Mouse (Mus musculus) lung, postnatal 0 days (tissue): ENCODE results near the gene Dnajb5. TPM values are rescaled to one million over a fixed set of nuclear protein-coding genes. Genes with fewer than 3 reads are reported as not detected.

Experiments
- ATAC-seq: fragments of 200-750 bp; cut with Nextera tagmentation; 2 replicates; pipeline ENCODE4 v1.8.0; 2017; ENCODE audit warnings: moderate library complexity
- DNase-seq: peaks from one replicate; pipeline ENCODE4 v3.0.0-alpha.2; 2016; ENCODE audit warnings: low spot score
- H3K27ac ChIP-seq: fragments of 300-500 bp; sonication (generic); 2 replicates; pipeline ENCODE4 v1.5.1; 2014; ENCODE audit warnings: antibody characterized with exemption, mild to moderate bottlenecking, low read length, mixed read lengths
- H3K27me3 ChIP-seq: fragments of 300-500 bp; sonication (generic); replicated peaks from 2 replicates; pipeline ENCODE4 v1.6.1; 2014; ENCODE audit warnings: low read length, mixed read lengths; ENCODE audit not compliant: insufficient read depth
- H3K36me3 ChIP-seq: fragments of 300-500 bp; sonication (generic); 2 replicates; pipeline ENCODE4 v1.6.1; 2014; ENCODE audit warnings: low read length, mixed read lengths; ENCODE audit not compliant: insufficient read depth
- H3K4me1 ChIP-seq: fragments of 300-500 bp; sonication (generic); 2 replicates; pipeline ENCODE4 v1.6.1; 2014; ENCODE audit warnings: antibody characterized with exemption, low read depth, low read length, mixed read lengths; ENCODE audit not compliant: insufficient read depth
- H3K4me2 ChIP-seq: fragments of 300-500 bp; sonication (generic); replicated peaks from 2 replicates; pipeline ENCODE4 v1.6.1; 2014; ENCODE audit warnings: low read depth, mild to moderate bottlenecking, low read length, moderate library complexity, mixed read lengths
- H3K4me3 ChIP-seq: fragments of 300-500 bp; sonication (generic); 2 replicates; pipeline ENCODE4 v1.5.1; 2014; ENCODE audit warnings: low read depth, low read length
- H3K9ac ChIP-seq: fragments of 300-500 bp; sonication (generic); replicated peaks from 2 replicates; pipeline ENCODE4 v1.6.1; 2014; ENCODE audit warnings: low read depth, mild to moderate bottlenecking
- H3K9me3 ChIP-seq: fragments of 300-500 bp; sonication (generic); 2 replicates; pipeline ENCODE4 v1.6.1; 2016; ENCODE audit warnings: low read length, mixed read lengths
- CTCF ChIP-seq: IDR thresholded peaks from 2 replicates; pipeline ENCODE4 v1.5.1; 2016; ENCODE audit warnings: antibody characterized with exemption, mild to moderate bottlenecking
- EP300 ChIP-seq: IDR thresholded peaks from 2 replicates; pipeline ENCODE4 v1.6.1; 2016; ENCODE audit warnings: antibody characterized with exemption, mild to moderate bottlenecking, control low read depth
- WGBS: fragments of 180-500 bp; shearing (Covaris S2); extraction: QIAGEN DNeasy Blood & Tissue Kit; methylation state at CpG from one replicate; pipeline ENCODE4 v1.1.7; 2014; 5-methylcytosine and 5-hydroxymethylcytosine counted together
- polyA plus RNA-seq: library from polyadenylated mRNA; unstranded; fragments of >200 nt; fragmentation: Nextera tagmentation; extraction: Ambion mirVana; gene quantifications from 2 replicates; pipeline ENCODE4 v1.2.1, GENCODE M21; 2015

Dnajb5 gene
- polyA plus RNA-seq, 1 experiment from 2014 or later: 5.7 TPM

DNA sequence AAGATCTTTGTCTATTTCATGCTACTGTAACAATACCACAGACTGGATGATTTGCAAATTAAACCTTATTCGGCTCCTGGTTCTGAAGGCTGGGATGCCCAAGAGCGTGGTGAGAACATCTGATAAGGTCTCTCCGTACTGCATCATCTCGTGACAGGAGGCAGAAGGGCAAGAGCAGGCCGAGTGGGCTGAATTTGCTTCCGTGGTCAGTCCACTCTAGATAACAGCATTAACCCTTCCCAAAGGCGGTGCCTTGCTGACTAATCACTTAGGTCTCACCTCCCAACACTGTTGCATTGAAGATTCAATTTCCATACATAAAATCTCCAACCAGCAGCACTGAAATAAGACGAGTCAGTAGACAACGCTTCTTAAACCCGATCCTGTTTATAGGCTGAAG, 36.2 kb upstream of the Dnajb5 start:
- H3K27ac ChIP-seq: no peak overlapping the region
- no peaks in the 10 kb centered on the region for H3K9me3 ChIP-seq
- no peaks in the 10 kb centered on the region for H3K36me3 ChIP-seq
- no peak overlapping the region for H3K4me2 ChIP-seq
- H3K9ac ChIP-seq: no peak overlapping the region
- WGBS: 38% methylated on average over 10 of the region's 10 CpGs
- peaks cover 29% of the 10 kb centered on the region for H3K27me3 ChIP-seq
- no peak overlapping the region for H3K4me3 ChIP-seq
- TF ChIP-seq EP300 (no peak), CTCF (no peak)
- DNase-seq (no peak), ATAC-seq (no peak)
- H3K4me1 ChIP-seq: no peaks in the 10 kb centered on the region

DNA sequence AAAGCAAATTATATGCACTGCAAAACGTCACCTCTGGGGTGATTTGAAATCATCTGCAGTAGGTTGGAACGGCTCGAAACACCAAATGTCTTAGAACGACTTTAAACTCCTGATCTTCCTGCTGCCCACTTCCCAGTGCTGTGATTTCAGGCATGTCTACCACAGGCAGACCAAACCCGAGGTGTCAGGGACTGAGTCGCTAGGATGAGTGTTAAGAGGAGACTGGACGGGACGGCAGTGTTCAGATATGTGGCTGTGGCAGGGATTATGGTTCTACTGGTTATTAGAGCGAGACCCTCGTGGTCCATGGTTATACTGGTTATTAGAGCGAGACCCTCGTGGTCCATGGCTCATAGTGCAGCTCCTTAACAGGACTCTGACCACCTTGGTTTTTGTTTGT, 34.3 kb upstream of the Dnajb5 start:
- DNase-seq (no peak), ATAC-seq (no peak)
- Histone ChIP-seq H3K4me1 (no peaks in the 10 kb centered on the region), H3K9ac (no peak overlapping the region), H3K36me3 (no peaks in the 10 kb centered on the region), H3K9me3 (no peaks in the 10 kb centered on the region), H3K27me3 (peaks cover 29% of the 10 kb centered on the region), H3K27ac (no peak overlapping the region), H3K4me2 (no peak overlapping the region), H3K4me3 (no peak overlapping the region)
- TF ChIP-seq CTCF (no peak), EP300 (no peak)
- 75% methylated on average over 12 of the region's 12 CpGs for WGBS

DNA sequence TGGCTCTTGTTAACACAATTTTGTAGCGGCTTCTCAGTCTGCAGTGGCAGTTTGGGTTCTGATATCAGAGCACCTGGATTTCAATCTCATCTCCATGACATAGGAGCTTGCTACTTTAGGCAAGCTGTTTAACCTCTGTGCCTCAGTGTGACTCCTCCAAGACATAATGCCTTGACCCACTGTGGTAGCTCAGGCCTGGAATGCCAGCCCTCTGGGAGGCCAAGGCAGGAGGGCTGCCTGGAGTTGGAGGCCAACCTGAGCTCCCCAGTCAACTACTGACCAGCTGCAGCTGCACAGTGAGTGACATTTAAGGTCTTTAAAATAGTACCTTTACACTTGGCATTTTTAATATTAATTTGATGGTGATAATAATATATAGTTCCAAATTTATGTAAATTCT, 33.6 kb upstream of the Dnajb5 start:
- Histone ChIP-seq H3K27me3 (peaks cover 29% of the 10 kb centered on the region), H3K9me3 (no peaks in the 10 kb centered on the region)

DNA sequence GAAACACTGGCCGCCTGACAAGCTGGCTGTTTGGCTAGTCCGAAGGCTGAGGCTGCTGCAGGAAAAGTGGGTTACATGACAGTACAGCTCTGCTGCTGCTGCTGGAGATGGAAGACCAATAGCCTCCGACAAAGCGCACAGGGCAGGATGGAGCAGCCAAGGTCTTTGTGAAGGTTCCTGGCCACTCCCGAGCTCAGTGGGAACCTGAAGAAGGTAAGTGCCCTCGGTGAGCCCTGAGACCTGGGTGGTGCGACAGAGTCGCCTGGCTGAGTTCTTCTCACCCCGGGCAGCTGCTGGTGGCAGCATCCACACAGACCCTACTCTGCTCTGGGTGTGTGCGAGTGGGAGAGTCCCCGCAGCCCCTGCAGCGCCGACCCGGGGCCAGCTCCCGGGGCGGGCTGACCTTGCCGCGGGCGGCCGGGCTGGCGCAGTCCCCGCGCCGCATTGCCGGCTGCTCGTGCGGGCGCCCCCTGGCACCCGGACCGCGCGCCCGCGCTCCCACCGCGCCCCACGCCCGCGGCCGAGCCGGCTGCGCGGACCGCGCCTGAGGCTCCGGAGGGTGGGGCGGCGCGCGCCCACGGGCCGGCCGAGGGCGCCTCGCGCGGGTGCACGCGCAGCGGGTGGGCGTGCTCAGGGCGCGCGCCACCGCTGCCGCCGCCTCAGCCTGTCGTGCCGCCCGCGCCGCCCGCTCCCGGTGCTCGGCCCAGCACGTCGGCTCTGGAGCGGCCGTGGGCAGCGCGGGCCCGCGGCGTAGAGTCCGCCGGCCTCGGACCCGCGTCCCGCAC, 32.8 kb upstream of the Dnajb5 start, which contains the start of gene Phf24:
Phf24 (plus strand) TSS at position 44 of the 785 bp plus-strand sequence.
- no peak for TF ChIP-seq EP300
- TF ChIP-seq CTCF: no peak
- Histone ChIP-seq H3K4me3 (peak within 1 kb of the TSS; percentile 51), H3K9ac (no peak within 1 kb of the TSS; the same call in 1 of the 2 replicates), H3K9me3 (no peaks in the 10 kb centered on the region), H3K4me2 (peak within 1 kb of the TSS; percentile 92), H3K27me3 (peaks cover 29% of the 10 kb centered on the region), H3K27ac (no peak within 1 kb of the TSS), H3K4me1 (no peaks in the 10 kb centered on the region), H3K36me3 (no peaks in the 10 kb centered on the region)
- 1% methylated on average over 32 of the region's 90 CpGs for WGBS
- DNase-seq: peak; percentile 58
- peak; percentile 78 for ATAC-seq

More for the DNA sequence above, 33.6 kb upstream of the Dnajb5 start:
- no peak overlapping the region for H3K4me3 ChIP-seq
- no peak overlapping the region for H3K9ac ChIP-seq
- H3K27ac ChIP-seq: no peak overlapping the region
- no peak overlapping the region for H3K4me2 ChIP-seq
- no peak for TF ChIP-seq EP300
- TF ChIP-seq CTCF: no peak
- no peak for ATAC-seq
- H3K4me1 ChIP-seq: no peaks in the 10 kb centered on the region
- WGBS: 88% methylated on average over 1 of the region's 1 CpGs
- H3K36me3 ChIP-seq: no peaks in the 10 kb centered on the region
- DNase-seq: no peak

DNA sequence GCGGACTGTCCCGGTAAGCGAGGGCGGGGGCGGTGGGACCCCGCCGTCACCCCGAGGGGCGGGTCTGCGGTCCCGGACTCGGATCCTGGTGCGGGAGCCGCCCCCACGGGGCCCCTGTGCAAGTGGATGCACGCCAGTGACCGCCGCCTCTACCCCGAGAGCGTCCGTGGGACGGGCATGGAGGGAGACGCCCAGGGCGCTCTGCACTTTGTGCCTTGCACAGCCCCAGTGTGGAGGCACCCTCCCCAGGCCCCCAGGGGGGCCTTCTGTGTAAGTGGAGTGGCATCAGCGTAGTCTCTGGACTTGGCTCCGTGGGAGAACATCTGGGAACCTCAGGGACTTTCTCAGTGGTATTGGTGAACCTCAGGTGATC, 32.2 kb upstream of the Dnajb5 start:
- Histone ChIP-seq H3K4me2 (peak overlapping the region; percentile 92), H3K4me1 (no peaks in the 10 kb centered on the region), H3K36me3 (no peaks in the 10 kb centered on the region), H3K9ac (no peak overlapping the region; the same call in 1 of the 2 replicates), H3K4me3 (peak overlapping the region; percentile 51), H3K27ac (no peak overlapping the region), H3K9me3 (no peaks in the 10 kb centered on the region), H3K27me3 (peaks cover 29% of the 10 kb centered on the region)
- 3% methylated on average over 15 of the region's 26 CpGs for WGBS
- TF ChIP-seq CTCF (no peak), EP300 (no peak)
- ATAC-seq (no peak), DNase-seq (no peak)

DNA sequence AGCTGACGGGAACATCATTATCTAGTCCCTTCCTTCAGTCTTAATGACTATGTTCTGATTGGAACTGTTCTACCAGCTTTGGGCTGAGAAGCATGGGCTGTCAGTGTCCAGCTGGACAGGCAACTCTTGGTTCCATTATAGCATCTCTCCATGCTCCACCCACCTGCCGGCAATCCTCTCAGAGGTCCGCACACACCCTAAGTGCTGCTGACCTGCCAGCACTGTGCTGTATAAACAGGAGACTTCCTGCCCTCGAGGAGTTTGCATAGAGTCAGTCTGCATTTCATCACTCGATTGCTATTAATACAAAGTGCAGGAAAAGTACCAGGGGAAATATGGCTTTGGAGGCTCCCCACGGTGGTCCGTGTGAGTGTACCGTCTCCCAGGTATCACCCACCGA, 28.9 kb upstream of the Dnajb5 start:
- no peak overlapping the region for H3K9ac ChIP-seq
- no peak for ATAC-seq
- no peak overlapping the region for H3K4me2 ChIP-seq
- no peaks in the 10 kb centered on the region for H3K9me3 ChIP-seq
- H3K4me1 ChIP-seq: no peaks in the 10 kb centered on the region
- H3K36me3 ChIP-seq: no peaks in the 10 kb centered on the region
- peaks cover 19% of the 10 kb centered on the region; the same call in 1 of the 2 replicates for H3K27me3 ChIP-seq
- TF ChIP-seq CTCF: no peak
- no peak for TF ChIP-seq EP300
- no peak overlapping the region for H3K4me3 ChIP-seq
- no peak overlapping the region for H3K27ac ChIP-seq
- peak; percentile 29 for DNase-seq
- WGBS: 37% methylated on average over 9 of the region's 9 CpGs
